Mouse (Mus musculus): ENCODE measurements around the gene Cdh13. TPM values are rescaled to one million over a fixed set of nuclear protein-coding genes. Genes with fewer than 3 reads are reported as not detected.

Gene Cdh13
- polyA plus RNA-seq, 1 experiment from 2014 or later = 18.2 TPM

DNA sequence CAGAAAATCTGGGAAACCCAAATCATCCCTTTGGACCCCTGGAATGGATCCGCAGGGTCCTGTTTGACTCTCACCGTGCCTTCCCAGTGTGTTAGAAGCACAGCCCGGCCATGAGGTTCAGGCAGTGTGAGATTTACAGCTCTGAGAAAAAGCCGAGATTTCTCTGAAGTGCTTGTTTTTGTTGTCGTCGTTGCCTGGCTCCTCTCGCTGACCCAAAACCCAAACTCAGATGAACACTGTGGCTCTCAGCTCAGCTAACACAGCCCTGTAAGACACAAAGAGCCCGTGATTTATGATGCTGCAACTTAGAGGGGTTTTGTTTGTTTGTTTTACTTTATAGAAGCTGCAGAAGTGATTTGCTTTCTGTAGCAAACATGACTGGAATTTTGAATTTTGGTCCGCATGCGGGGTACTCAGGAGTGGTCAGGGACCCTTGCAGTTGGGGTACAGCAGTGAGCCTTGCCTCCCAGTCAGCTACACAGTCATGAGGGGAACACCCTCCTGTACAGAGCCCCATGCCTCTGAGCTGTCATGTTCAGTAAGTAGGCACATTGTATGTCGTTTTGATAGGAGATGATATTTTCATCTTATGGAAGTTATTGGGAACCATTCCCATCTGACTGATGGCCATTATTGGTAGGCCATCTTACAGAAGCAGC lies 169.0 kb downstream of the Cdh13 start:
- 53% methylated on average over 11 of the region's 11 CpGs for WGBS
- Histone ChIP-seq H3K4me3 (ENCODE audit: low read depth, low read length) (no peak overlapping the region), H3K4me2 (ENCODE audit: low read length) (no peak overlapping the region), H3K9me3 (ENCODE audit: control insufficient read depth, low read length) (no peaks in the 10 kb centered on the region), H3K4me1 (replicated peaks; ENCODE audit: control insufficient read depth, insufficient read depth, low read length) (no peaks in the 10 kb centered on the region), H3K27ac (ENCODE audit: low read depth) (no peak overlapping the region), H3K27me3 (replicated peaks; ENCODE audit: control insufficient read depth, insufficient read depth, low read length) (no peaks in the 10 kb centered on the region), H3K9ac (ENCODE audit: low read length) (no peak overlapping the region), H3K36me3 (ENCODE audit: control insufficient read depth, insufficient read depth, low read length) (no peaks in the 10 kb centered on the region)
- DNase-seq (ENCODE audit: low spot score) (no peak), ATAC-seq (replicated peaks; ENCODE audit: low FRiP score, low TSS enrichment, low read depth) (no peak)

DNA sequence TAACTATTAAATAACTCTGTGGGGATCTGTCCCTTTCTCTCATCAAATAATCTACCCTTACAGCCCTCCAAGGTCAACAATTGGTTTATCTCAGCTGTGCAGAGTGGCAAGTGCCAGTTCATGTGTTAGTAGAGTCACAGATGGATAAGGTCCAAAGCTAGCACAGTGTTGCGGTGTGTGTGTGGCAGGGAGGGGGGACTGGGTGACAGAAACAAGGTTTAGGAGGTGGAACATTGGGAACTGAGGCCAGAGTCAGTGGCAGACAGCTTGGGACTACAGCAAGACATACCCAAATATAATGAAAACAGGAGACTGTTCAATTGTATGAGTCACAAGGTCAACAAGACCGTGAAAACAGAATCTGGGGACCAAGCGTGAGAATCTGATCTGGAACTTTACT lies 171.7 kb downstream of the Cdh13 start:
- Histone ChIP-seq H3K4me1 (replicated peaks; ENCODE audit: control insufficient read depth, insufficient read depth, low read length) (no peaks in the 10 kb centered on the region), H3K27ac (ENCODE audit: low read depth) (no peak overlapping the region), H3K4me2 (ENCODE audit: low read length) (no peak overlapping the region), H3K9ac (ENCODE audit: low read length) (no peak overlapping the region), H3K36me3 (ENCODE audit: control insufficient read depth, insufficient read depth, low read length) (no peaks in the 10 kb centered on the region), H3K4me3 (ENCODE audit: low read depth, low read length) (no peak overlapping the region), H3K27me3 (replicated peaks; ENCODE audit: control insufficient read depth, insufficient read depth, low read length) (no peaks in the 10 kb centered on the region), H3K9me3 (ENCODE audit: control insufficient read depth, low read length) (no peaks in the 10 kb centered on the region)
- DNase-seq (ENCODE audit: low spot score) (no peak), ATAC-seq (replicated peaks; ENCODE audit: low FRiP score, low TSS enrichment, low read depth) (no peak)
- WGBS = 96% methylated on average over 3 of the region's 3 CpGs

DNA sequence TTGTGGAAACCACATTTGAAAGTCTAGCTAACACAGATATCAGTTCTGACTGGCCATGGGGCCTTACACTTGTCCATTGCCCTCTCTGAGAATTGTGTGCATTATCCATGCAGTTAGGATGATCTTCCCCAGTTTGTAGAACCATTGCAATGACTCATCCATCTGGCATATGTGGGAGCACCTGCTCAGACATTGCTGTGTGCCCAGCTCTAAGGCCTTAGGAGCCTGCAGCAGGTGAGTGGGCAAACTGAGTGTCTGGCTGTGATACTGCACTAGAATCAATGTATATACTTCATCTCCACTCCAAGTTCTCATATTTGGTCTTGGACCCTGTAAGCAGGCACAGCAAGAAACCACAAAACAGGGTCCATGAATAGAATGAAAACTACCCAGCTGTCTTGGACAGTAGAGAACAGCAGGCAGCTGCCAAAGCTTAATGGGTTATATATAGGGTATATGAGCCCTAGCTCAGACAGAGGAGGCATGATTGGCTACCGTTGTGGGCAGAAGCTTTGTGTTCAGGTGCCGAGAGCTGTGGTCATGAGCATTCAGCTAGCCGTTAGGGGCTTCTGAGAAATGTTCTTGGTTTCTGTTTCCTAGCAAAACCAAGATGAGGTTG lies 181.9 kb downstream of the Cdh13 start:
- Histone ChIP-seq H3K9me3 (ENCODE audit: control insufficient read depth, low read length) (no peaks in the 10 kb centered on the region), H3K9ac (ENCODE audit: low read length) (no peak overlapping the region), H3K4me1 (replicated peaks; ENCODE audit: control insufficient read depth, insufficient read depth, low read length) (no peaks in the 10 kb centered on the region), H3K36me3 (ENCODE audit: control insufficient read depth, insufficient read depth, low read length) (no peaks in the 10 kb centered on the region), H3K4me3 (ENCODE audit: low read depth, low read length) (no peak overlapping the region), H3K27me3 (replicated peaks; ENCODE audit: control insufficient read depth, insufficient read depth, low read length) (no peaks in the 10 kb centered on the region), H3K27ac (ENCODE audit: low read depth) (no peak overlapping the region), H3K4me2 (ENCODE audit: low read length) (no peak overlapping the region)
- WGBS = 90% methylated on average over 3 of the region's 3 CpGs
- ATAC-seq (replicated peaks; ENCODE audit: low FRiP score, low TSS enrichment, low read depth) (no peak), DNase-seq (ENCODE audit: low spot score) (no peak)

- H3K4me3 ChIP-seq (ENCODE audit: low read depth, low read length) = no peak overlapping the region
- H3K4me1 ChIP-seq (replicated peaks; ENCODE audit: control insufficient read depth, insufficient read depth, low read length) = no peaks in the 10 kb centered on the region
- ATAC-seq (replicated peaks; ENCODE audit: low FRiP score, low TSS enrichment, low read depth) (no peak), DNase-seq (ENCODE audit: low spot score) (no peak)
- no peak overlapping the region for H3K27ac ChIP-seq (ENCODE audit: low read depth)
- no peak overlapping the region for H3K4me2 ChIP-seq (ENCODE audit: low read length)
- no peaks in the 10 kb centered on the region for H3K27me3 ChIP-seq (replicated peaks; ENCODE audit: control insufficient read depth, insufficient read depth, low read length)
- 90% methylated on average over 9 of the region's 9 CpGs for WGBS
- H3K9me3 ChIP-seq (ENCODE audit: control insufficient read depth, low read length) = no peaks in the 10 kb centered on the region
- no peaks in the 10 kb centered on the region for H3K36me3 ChIP-seq (ENCODE audit: control insufficient read depth, insufficient read depth, low read length)
- H3K9ac ChIP-seq (ENCODE audit: low read length) = no peak overlapping the region
These were observed 194.1 kb downstream of the Cdh13 start for GRCm38 (mm10) chr8:118477587-118477986.

DNA sequence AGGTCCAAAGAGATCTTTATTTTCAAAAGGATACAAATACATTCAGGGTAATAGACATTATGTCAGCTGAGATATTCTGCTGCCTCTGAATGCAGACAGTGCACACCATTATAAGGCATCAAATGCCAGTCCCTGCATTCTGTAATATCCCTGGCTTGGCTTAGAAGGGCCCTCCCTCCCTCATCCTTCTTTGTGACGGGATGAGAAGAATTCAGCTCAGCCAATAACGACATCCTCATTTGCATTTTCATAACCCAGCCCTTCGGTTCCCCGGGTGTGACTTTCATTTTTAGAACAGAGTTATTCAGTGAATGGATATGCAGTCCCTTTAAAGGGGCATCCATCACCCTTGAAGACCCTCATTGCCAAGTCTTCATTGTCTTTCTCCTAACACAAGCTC lies 205.2 kb downstream of the Cdh13 start:
- H3K4me3 ChIP-seq (ENCODE audit: low read depth, low read length) = no peak overlapping the region

DNA sequence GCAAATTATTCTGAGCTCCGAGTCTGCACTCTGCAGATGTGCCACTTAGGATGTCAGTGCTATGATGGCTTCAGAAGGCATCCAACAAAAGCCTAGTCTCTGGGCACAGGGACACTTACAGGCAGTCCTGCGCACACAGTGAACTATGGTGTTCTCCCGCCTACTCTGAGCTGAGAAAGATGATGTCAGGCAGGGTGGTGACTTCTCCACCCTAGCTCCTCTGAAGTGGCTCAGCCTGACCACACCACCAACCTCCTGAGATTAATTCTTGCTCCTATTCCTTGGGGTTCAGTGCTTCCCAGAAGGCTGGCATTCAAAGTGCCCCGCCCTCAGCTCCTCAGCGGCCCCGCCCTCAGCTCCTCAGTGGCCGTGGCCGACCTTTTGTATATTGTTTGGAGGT lies 219.0 kb downstream of the Cdh13 start:
- Histone ChIP-seq H3K36me3 (ENCODE audit: control insufficient read depth, insufficient read depth, low read length) (no peaks in the 10 kb centered on the region), H3K9me3 (ENCODE audit: control insufficient read depth, low read length) (no peaks in the 10 kb centered on the region), H3K4me1 (replicated peaks; ENCODE audit: control insufficient read depth, insufficient read depth, low read length) (no peaks in the 10 kb centered on the region), H3K9ac (ENCODE audit: low read length) (no peak overlapping the region), H3K27ac (ENCODE audit: low read depth) (no peak overlapping the region), H3K4me3 (ENCODE audit: low read depth, low read length) (no peak overlapping the region), H3K27me3 (replicated peaks; ENCODE audit: control insufficient read depth, insufficient read depth, low read length) (no peaks in the 10 kb centered on the region), H3K4me2 (ENCODE audit: low read length) (no peak overlapping the region)
- DNase-seq (ENCODE audit: low spot score) (no peak), ATAC-seq (replicated peaks; ENCODE audit: low FRiP score, low TSS enrichment, low read depth) (0 out of 2 replicates have a peak, but pooled peaks have one; percentile 40)
- 68% methylated on average over 8 of the region's 8 CpGs for WGBS

More for the DNA sequence above, 205.2 kb downstream of the Cdh13 start:
- Histone ChIP-seq H3K9ac (ENCODE audit: low read length) (no peak overlapping the region), H3K4me1 (replicated peaks; ENCODE audit: control insufficient read depth, insufficient read depth, low read length) (no peaks in the 10 kb centered on the region), H3K27ac (ENCODE audit: low read depth) (no peak overlapping the region), H3K36me3 (ENCODE audit: control insufficient read depth, insufficient read depth, low read length) (no peaks in the 10 kb centered on the region), H3K9me3 (ENCODE audit: control insufficient read depth, low read length) (no peaks in the 10 kb centered on the region), H3K27me3 (replicated peaks; ENCODE audit: control insufficient read depth, insufficient read depth, low read length) (no peaks in the 10 kb centered on the region), H3K4me2 (ENCODE audit: low read length) (no peak overlapping the region)
- DNase-seq (ENCODE audit: low spot score) (no peak), ATAC-seq (replicated peaks; ENCODE audit: low FRiP score, low TSS enrichment, low read depth) (no peak)
- 77% methylated on average over 4 of the region's 4 CpGs for WGBS

- no peak for ATAC-seq (replicated peaks; ENCODE audit: low FRiP score, low TSS enrichment, low read depth)
- WGBS = 94% methylated on average over 5 of the region's 5 CpGs
- Histone ChIP-seq H3K27me3 (replicated peaks; ENCODE audit: control insufficient read depth, insufficient read depth, low read length) (no peaks in the 10 kb centered on the region), H3K4me2 (ENCODE audit: low read length) (no peak overlapping the region), H3K4me1 (replicated peaks; ENCODE audit: control insufficient read depth, insufficient read depth, low read length) (no peaks in the 10 kb centered on the region; the same call in 1 of the 2 replicates), H3K27ac (ENCODE audit: low read depth) (no peak overlapping the region), H3K9me3 (ENCODE audit: control insufficient read depth, low read length) (no peaks in the 10 kb centered on the region), H3K4me3 (ENCODE audit: low read depth, low read length) (no peak overlapping the region), H3K36me3 (ENCODE audit: control insufficient read depth, insufficient read depth, low read length) (no peaks in the 10 kb centered on the region), H3K9ac (ENCODE audit: low read length) (no peak overlapping the region)
- no peak for DNase-seq (ENCODE audit: low spot score)
These were observed 225.9 kb downstream of the Cdh13 start for GRCm38 (mm10) chr8:118509426-118509825.

GRCm38 (mm10) chr8:118513259-118513658 lies 229.7 kb downstream of the Cdh13 start:
- H3K4me2 ChIP-seq (ENCODE audit: low read length) = no peak overlapping the region
- H3K9me3 ChIP-seq (ENCODE audit: control insufficient read depth, low read length) = no peaks in the 10 kb centered on the region
- ATAC-seq (replicated peaks; ENCODE audit: low FRiP score, low TSS enrichment, low read depth) = no peak
- H3K27me3 ChIP-seq (replicated peaks; ENCODE audit: control insufficient read depth, insufficient read depth, low read length) = no peaks in the 10 kb centered on the region
- peaks cover 4% of the 10 kb centered on the region for H3K4me1 ChIP-seq (replicated peaks; ENCODE audit: control insufficient read depth, insufficient read depth, low read length)
- H3K27ac ChIP-seq (ENCODE audit: low read depth) = no peak overlapping the region
- no peak overlapping the region for H3K9ac ChIP-seq (ENCODE audit: low read length)
- no peak for DNase-seq (ENCODE audit: low spot score)
- H3K36me3 ChIP-seq (ENCODE audit: control insufficient read depth, insufficient read depth, low read length) = no peaks in the 10 kb centered on the region
- WGBS = 46% methylated on average over 6 of the region's 6 CpGs
- H3K4me3 ChIP-seq (ENCODE audit: low read depth, low read length) = no peak overlapping the region

DNA sequence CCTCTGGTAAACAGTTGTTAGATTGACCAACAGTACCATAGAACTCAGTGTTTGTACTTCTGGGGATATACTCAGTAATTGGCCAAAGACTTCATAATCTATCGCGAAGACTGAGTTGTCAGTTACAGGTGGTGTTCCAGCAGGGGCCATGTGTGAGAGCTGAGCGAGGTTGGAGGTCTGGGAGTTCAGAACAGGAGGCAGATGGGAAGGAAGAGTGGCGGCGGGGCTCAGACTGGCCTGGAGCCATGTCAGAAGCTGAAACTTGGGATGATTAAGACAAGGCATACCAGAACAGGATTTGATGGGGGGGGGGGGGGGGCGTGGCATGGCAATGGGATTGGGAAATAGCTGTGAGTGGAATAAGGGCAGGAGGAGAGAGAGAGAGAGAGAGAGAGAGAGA lies 232.1 kb downstream of the Cdh13 start:
- Histone ChIP-seq H3K4me3 (ENCODE audit: low read depth, low read length) (no peak overlapping the region), H3K9ac (ENCODE audit: low read length) (no peak overlapping the region), H3K27ac (ENCODE audit: low read depth) (no peak overlapping the region), H3K4me1 (replicated peaks; ENCODE audit: control insufficient read depth, insufficient read depth, low read length) (peaks cover 13% of the 10 kb centered on the region), H3K27me3 (replicated peaks; ENCODE audit: control insufficient read depth, insufficient read depth, low read length) (no peaks in the 10 kb centered on the region), H3K4me2 (ENCODE audit: low read length) (no peak overlapping the region), H3K36me3 (ENCODE audit: control insufficient read depth, insufficient read depth, low read length) (no peaks in the 10 kb centered on the region), H3K9me3 (ENCODE audit: control insufficient read depth, low read length) (no peaks in the 10 kb centered on the region)
- ATAC-seq (replicated peaks; ENCODE audit: low FRiP score, low TSS enrichment, low read depth) = no peak
- DNase-seq (ENCODE audit: low spot score) = no peak
- WGBS = 86% methylated on average over 5 of the region's 6 CpGs

All from intestine, embryonic 14.5 days (tissue).